Mouse (Mus musculus) small intestine, adult 2 months (tissue): ENCODE measurements around the gene Dctn2. TPM values are rescaled to one million over a fixed set of nuclear protein-coding genes. Genes with fewer than 3 reads are reported as not detected.

ENCODE experiments used
- H3K27ac ChIP-seq: fragments of 200-500 bp; 2 replicates; pipeline ENCODE4 v1.5.1; 2012; ENCODE audit warnings: low read depth, low read length, control low read depth, inconsistent platforms; ENCODE audit not compliant: insufficient read depth
- H3K27me3 ChIP-seq: fragments of 200-500 bp; 2 replicates; pipeline ENCODE4 v1.6.1; 2012; ENCODE audit warnings: mild to moderate bottlenecking, moderate library complexity, low read length, inconsistent platforms; ENCODE audit not compliant: control insufficient read depth, insufficient read depth
- H3K36me3 ChIP-seq: fragments of 200-500 bp; 2 replicates; pipeline ENCODE4 v1.6.1; 2012; ENCODE audit warnings: mild to moderate bottlenecking, low read length, control low read depth, inconsistent platforms; ENCODE audit not compliant: control insufficient read depth, insufficient read depth
- H3K4me1 ChIP-seq: fragments of 200-500 bp; 2 replicates; pipeline ENCODE4 v1.6.1; 2012; ENCODE audit warnings: low read length, inconsistent platforms, mixed read lengths; ENCODE audit not compliant: control insufficient read depth, insufficient read depth, insufficient read length
- H3K4me3 ChIP-seq: fragments of 200-500 bp; 2 replicates; pipeline ENCODE4 v1.5.1; 2012; ENCODE audit warnings: low read depth, mild to moderate bottlenecking, control low read depth, inconsistent platforms, low read length, moderate library complexity
- CTCF ChIP-seq: fragments of 200-500 bp; IDR thresholded peaks from 2 replicates; pipeline ENCODE4 v1.5.1; 2012; ENCODE audit warnings: low read depth, mild to moderate bottlenecking, control low read depth, inconsistent platforms, low read length, moderate library complexity, mixed read lengths; ENCODE audit not compliant: insufficient replicate concordance, insufficient read length; ENCODE audit errors: extremely low read depth
- POLR2A ChIP-seq: fragments of 200-500 bp; IDR thresholded peaks from 2 replicates; pipeline ENCODE4 v1.6.1; 2012; ENCODE audit warnings: low read depth, mild to moderate bottlenecking, control low read depth, inconsistent platforms, low read length, moderate library complexity
- WGBS: fragments of 180-500 bp; shearing (Covaris S2); methylation state at CpG from one replicate; pipeline ENCODE4 v1.1.7; 2018; 5-methylcytosine and 5-hydroxymethylcytosine counted together
- polyA plus RNA-seq: library from polyadenylated mRNA; depleted of rRNA; stranded (reverse); fragments of >200 nt; gene quantifications from 2 replicates; pipeline ENCODE4 v1.2.3, GENCODE M21; 2012; rRNA removed

Gene Dctn2
- polyA plus RNA-seq, 1 experiment: 190 TPM

GRCm38 (mm10) chr10:127324495-127324894, 58.3 kb downstream of the Dctn2 start:
- Histone ChIP-seq H3K4me3 (peak overlapping the region; percentile 16; the same call in 1 of the 2 replicates), H3K36me3 (no peaks in the 10 kb centered on the region), H3K27ac (no peak overlapping the region), H3K27me3 (peaks cover 16% of the 10 kb centered on the region; the same call in 1 of the 2 replicates), H3K4me1 (peaks cover 15% of the 10 kb centered on the region)
- 4% methylated on average over 7 of the region's 7 CpGs for WGBS
- TF ChIP-seq CTCF (peak; percentile 14; the same call in 1 of the 2 replicates), POLR2A (no peak)

DNA sequence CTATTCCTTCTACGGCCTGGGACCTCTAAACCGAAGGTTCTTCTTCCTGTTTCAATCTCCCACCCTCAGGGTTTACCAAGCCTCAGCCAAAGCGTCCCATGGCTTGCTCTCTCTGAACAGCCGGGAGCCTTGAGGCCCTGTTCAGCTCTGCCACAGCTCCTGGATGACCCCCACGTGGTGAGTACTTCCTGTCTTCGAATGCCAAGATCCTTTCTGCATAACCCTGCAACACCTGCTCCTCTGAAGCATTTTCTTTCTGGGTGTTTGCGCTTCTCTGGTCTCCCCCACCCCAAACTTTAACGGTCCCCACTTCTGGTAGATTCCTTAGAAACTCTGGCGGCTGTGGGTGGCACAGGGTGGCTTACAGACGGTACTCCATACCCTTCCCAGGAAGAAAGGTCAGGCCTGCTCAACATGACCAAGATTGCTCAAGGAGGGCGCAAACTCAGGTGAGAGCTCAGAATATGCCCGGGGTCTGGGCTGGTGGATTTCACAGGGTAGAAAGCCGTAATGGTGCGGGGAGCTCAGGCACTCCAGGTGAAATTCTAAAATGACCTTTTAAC, 59.4 kb downstream of the Dctn2 start:
- H3K4me1 ChIP-seq: peaks cover 15% of the 10 kb centered on the region
- WGBS: 37% methylated on average over 14 of the region's 14 CpGs
- no peak overlapping the region for H3K27ac ChIP-seq
- peak overlapping the region; percentile 60 for H3K4me3 ChIP-seq
- no peak for TF ChIP-seq POLR2A
- TF ChIP-seq CTCF: 0 out of 2 replicates have a peak, but pooled peaks have one; percentile 3
- peaks cover 16% of the 10 kb centered on the region; the same call in 1 of the 2 replicates for H3K27me3 ChIP-seq
- H3K36me3 ChIP-seq: peaks cover 3% of the 10 kb centered on the region; the same call in 1 of the 2 replicates

- WGBS: 10% methylated on average over 54 of the region's 54 CpGs
- TF ChIP-seq POLR2A: no peak
- TF ChIP-seq CTCF: 0 out of 2 replicates have a peak, but pooled peaks have one; percentile 2
- Histone ChIP-seq H3K36me3 (peaks cover 3% of the 10 kb centered on the region; the same call in 1 of the 2 replicates), H3K4me3 (peak overlapping the region; percentile 60), H3K27me3 (peaks cover 16% of the 10 kb centered on the region; the same call in 1 of the 2 replicates), H3K27ac (no peak overlapping the region), H3K4me1 (peaks cover 15% of the 10 kb centered on the region)
Measured at GRCm38 (mm10) chr10:127326017-127326801, 60.0 kb downstream of the Dctn2 start.

DNA sequence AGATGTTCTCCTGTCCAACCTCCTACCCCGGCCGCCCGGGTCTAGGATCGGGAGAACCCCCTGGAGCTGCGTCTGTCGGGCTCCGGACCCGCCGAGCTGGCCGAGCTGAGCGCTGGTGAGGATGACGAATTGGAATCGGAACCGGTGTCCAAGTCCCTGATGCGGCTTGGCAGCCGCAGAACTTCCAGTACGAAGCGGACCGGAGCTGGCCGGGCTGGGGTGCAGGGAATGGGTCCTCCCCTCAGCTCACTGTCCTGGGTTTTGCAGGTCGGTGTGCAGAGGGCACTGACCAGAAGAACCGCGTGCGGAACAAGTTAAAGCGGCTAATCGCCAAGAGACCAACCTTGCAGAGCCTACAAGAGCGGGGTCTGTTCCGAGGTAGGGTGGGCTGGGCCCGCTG, 60.7 kb downstream of the Dctn2 start:
- peaks cover 19% of the 10 kb centered on the region; the same call in 1 of the 2 replicates for H3K27me3 ChIP-seq
- peaks cover 15% of the 10 kb centered on the region for H3K4me1 ChIP-seq
- H3K36me3 ChIP-seq: peaks cover 3% of the 10 kb centered on the region; the same call in 1 of the 2 replicates
- peak overlapping the region; percentile 60 for H3K4me3 ChIP-seq
- WGBS: 31% methylated on average over 29 of the region's 29 CpGs
- H3K27ac ChIP-seq: no peak overlapping the region
- TF ChIP-seq POLR2A (no peak), CTCF (no peak)

DNA sequence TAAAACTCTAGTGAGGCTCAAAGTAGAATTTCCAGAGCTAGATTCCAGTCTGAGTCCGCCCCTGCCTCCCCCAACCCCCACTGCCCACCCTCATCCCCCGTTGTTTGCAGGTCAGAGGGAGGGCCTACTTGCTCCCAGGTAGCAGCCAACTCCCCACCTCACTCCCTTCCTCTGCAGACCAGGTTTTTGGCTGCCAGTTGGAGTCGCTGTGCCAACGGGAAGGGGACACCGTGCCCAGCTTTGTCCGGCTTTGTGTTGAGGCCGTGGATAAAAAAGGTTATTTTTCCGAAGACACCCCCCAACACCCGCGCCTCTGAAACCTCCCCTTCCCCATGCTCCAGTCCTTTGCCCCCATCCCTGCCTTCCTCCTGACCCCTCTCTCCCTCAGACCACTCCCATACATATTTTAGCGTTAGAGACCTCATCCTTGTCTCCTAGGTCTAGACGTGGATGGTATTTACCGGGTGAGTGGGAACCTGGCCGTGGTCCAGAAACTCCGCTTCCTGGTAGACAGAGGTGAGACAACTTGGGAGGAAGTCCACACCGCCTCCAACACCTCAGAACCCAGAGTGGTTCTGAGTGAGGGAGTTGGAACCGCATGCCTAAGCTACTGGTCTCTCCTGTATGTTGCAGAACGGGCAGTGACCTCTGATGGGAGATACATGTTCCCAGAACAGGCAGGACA, 61.4 kb downstream of the Dctn2 start:
- WGBS: 66% methylated on average over 18 of the region's 18 CpGs

GRCm38 (mm10) chr10:127330212-127330611, 64.0 kb downstream of the Dctn2 start:
- Histone ChIP-seq H3K4me1 (peaks cover 13% of the 10 kb centered on the region), H3K36me3 (peaks cover 3% of the 10 kb centered on the region; the same call in 1 of the 2 replicates), H3K27ac (no peak overlapping the region), H3K4me3 (no peak overlapping the region), H3K27me3 (peaks cover 23% of the 10 kb centered on the region; the same call in 1 of the 2 replicates)
- WGBS: 65% methylated on average over 7 of the region's 7 CpGs
- no peak for TF ChIP-seq POLR2A
- TF ChIP-seq CTCF: no peak

More for the DNA sequence above, 61.4 kb downstream of the Dctn2 start:
- no peak overlapping the region for H3K27ac ChIP-seq
- peaks cover 15% of the 10 kb centered on the region for H3K4me1 ChIP-seq
- H3K27me3 ChIP-seq: peaks cover 23% of the 10 kb centered on the region; the same call in 1 of the 2 replicates
- no peak overlapping the region for H3K4me3 ChIP-seq
- TF ChIP-seq CTCF (no peak), POLR2A (no peak)
- H3K36me3 ChIP-seq: peaks cover 3% of the 10 kb centered on the region; the same call in 1 of the 2 replicates

Other genes with a start within 250 kb of the Dctn2 start
- 24.7 and 36.4 TPM in 2 replicates for gene Tsfm, start 235.5 kb upstream of the Dctn2 start, polyA plus RNA-seq
- gene Mettl1, start 225.0 kb upstream of the Dctn2 start, polyA plus RNA-seq: 9.6 and 10.3 TPM in 2 replicates
- 1.2 TPM in 2 replicates for gene Eef1akmt3, start 224.9 kb upstream of the Dctn2 start, polyA plus RNA-seq
- 0.22 and 0.29 TPM in 2 replicates for gene Cyp27b1, start 218.1 kb upstream of the Dctn2 start, polyA plus RNA-seq
- gene March9, start 206.2 kb upstream of the Dctn2 start, polyA plus RNA-seq: 1.9 and 6.9 TPM in 2 replicates
- 57.6 and 108 TPM in 2 replicates for gene Cdk4, start 202.8 kb upstream of the Dctn2 start, polyA plus RNA-seq
- 36.1 and 48.9 TPM in 2 replicates for gene Tspan31, start 196.1 kb upstream of the Dctn2 start, polyA plus RNA-seq
- 6.1 and 15.6 TPM in 2 replicates for gene Agap2, start 191.1 kb upstream of the Dctn2 start, polyA plus RNA-seq
- gene Os9, start 145.2 kb upstream of the Dctn2 start, polyA plus RNA-seq: 59.8 and 117 TPM in 2 replicates
- gene B4galnt1, start 101.1 kb upstream of the Dctn2 start, polyA plus RNA-seq: 228 and 484 TPM in 2 replicates
- 0.56 and 0.85 TPM in 2 replicates for gene Slc26a10, start 85.7 kb upstream of the Dctn2 start, polyA plus RNA-seq
- gene Arhgef25, start 76.3 kb upstream of the Dctn2 start, polyA plus RNA-seq: 8.8 and 10.4 TPM in 2 replicates
- gene Dtx3, start 70.6 kb upstream of the Dctn2 start, polyA plus RNA-seq: 24.0 and 35.3 TPM in 2 replicates
- 13.8 and 31.4 TPM in 2 replicates for gene Pip4k2c, start 54.8 kb upstream of the Dctn2 start, polyA plus RNA-seq
- gene Kif5a, start 3.0 kb upstream of the Dctn2 start, polyA plus RNA-seq: 1.1 and 1.8 TPM in 2 replicates
- 39.3 and 76.2 TPM in 2 replicates for gene Mbd6, start 22.6 kb downstream of the Dctn2 start, polyA plus RNA-seq
- gene Mars, start 45.4 kb downstream of the Dctn2 start, polyA plus RNA-seq: 24.0 and 30.7 TPM in 2 replicates
- 7.1 and 11.2 TPM in 2 replicates for gene Arhgap9, start 55.6 kb downstream of the Dctn2 start, polyA plus RNA-seq
- 5.5 and 10.4 TPM in 2 replicates for gene Gli1, start 75.6 kb downstream of the Dctn2 start, polyA plus RNA-seq
- gene Inhbe, start 88.0 kb downstream of the Dctn2 start, polyA plus RNA-seq: not detected in 2 replicates
- gene Inhbc, start 104.1 kb downstream of the Dctn2 start, polyA plus RNA-seq: 0.09 TPM in 1 of 2 replicates, not detected in the other
- 42.6 and 103 TPM in 2 replicates for gene R3hdm2, start 114.0 kb downstream of the Dctn2 start, polyA plus RNA-seq
- 0.30 and 0.51 TPM in 2 replicates for gene Stac3, start 235.3 kb downstream of the Dctn2 start, polyA plus RNA-seq
- gene Ndufa4l2, start 248.6 kb downstream of the Dctn2 start, polyA plus RNA-seq: 3.8 and 5.6 TPM in 2 replicates